Mouse (Mus musculus): Measurements from ENCODE around the gene Trip6. TPM values are rescaled to one million over a fixed set of nuclear protein-coding genes. Genes with fewer than 3 reads are reported as not detected.
A peak's percentile ranks its signal among the peaks of the same experiment; 100 is the strongest.
"Not testable (repeated sequence)": the region's sequence is repeated elsewhere in the genome, so short reads cannot be mapped to it uniquely, and the experiment has no call there.

Gene Trip6
- polyA plus RNA-seq, 1 experiment from 2014 or later, result 8.2 TPM

GRCm38 (mm10) chr5:137288999-137289470 lies 25.2 kb downstream of the Trip6 start:
- H3K4me2 ChIP-seq, result peak overlapping the region; percentile 100
- H3K9me3 ChIP-seq (replicated peaks), result no peaks in the 10 kb centered on the region
- peaks cover 49% of the 10 kb centered on the region for H3K27me3 ChIP-seq
- peak overlapping the region; percentile 93 for H3K9ac ChIP-seq
- peaks cover 78% of the 10 kb centered on the region for H3K4me1 ChIP-seq (replicated peaks)
- H3K36me3 ChIP-seq (replicated peaks), result peaks cover 6% of the 10 kb centered on the region; the same call in 1 of the 2 replicates
- H3K4me3 ChIP-seq (replicated peaks), result peak overlapping the region; percentile 83
- WGBS (ENCODE audit: insufficient replicate concordance), result under 1% methylated on average over 25 of the region's 25 CpGs
- H3K27ac ChIP-seq (replicated peaks), result peak overlapping the region; percentile 100
- ATAC-seq (ENCODE audit: insufficient read depth), result peak; percentile 50

- Histone ChIP-seq H3K9ac (peak overlapping the region; percentile 93), H3K4me1 (replicated peaks) (peaks cover 69% of the 10 kb centered on the region), H3K36me3 (replicated peaks) (peaks cover 6% of the 10 kb centered on the region; the same call in 1 of the 2 replicates), H3K27me3 (peaks cover 49% of the 10 kb centered on the region), H3K4me3 (replicated peaks) (peak overlapping the region; percentile 83), H3K9me3 (replicated peaks) (no peaks in the 10 kb centered on the region), H3K27ac (replicated peaks) (peak overlapping the region; percentile 100), H3K4me2 (peak overlapping the region; percentile 100)
- no peak for ATAC-seq (ENCODE audit: insufficient read depth)
- under 1% methylated on average over 59 of the region's 65 CpGs for WGBS (ENCODE audit: insufficient replicate concordance)
These were observed 26.1 kb downstream of the Trip6 start for GRCm38 (mm10) chr5:137287953-137288743.

- Histone ChIP-seq H3K4me2 (peak within 1 kb of the TSS; percentile 100), H3K9me3 (replicated peaks) (no peaks in the 10 kb centered on the region), H3K36me3 (replicated peaks) (peaks cover 6% of the 10 kb centered on the region; the same call in 1 of the 2 replicates), H3K27ac (replicated peaks) (peak within 1 kb of the TSS; percentile 100), H3K4me3 (replicated peaks) (peak within 1 kb of the TSS; percentile 83), H3K9ac (peak within 1 kb of the TSS; percentile 93), H3K4me1 (replicated peaks) (peaks cover 60% of the 10 kb centered on the region), H3K27me3 (peaks cover 52% of the 10 kb centered on the region)
- WGBS (ENCODE audit: insufficient replicate concordance), result 2% methylated on average over 40 of the region's 40 CpGs
- no peak for ATAC-seq (ENCODE audit: insufficient read depth)
These were observed 26.9 kb downstream of the Trip6 start, which contains the start of gene Ache for GRCm38 (mm10) chr5:137287032-137287952. Gene Ache (plus strand): TSS chr5:137287519.

- no peak for ATAC-seq (ENCODE audit: insufficient read depth)
- H3K27ac ChIP-seq (replicated peaks), result no peak overlapping the region
- H3K4me1 ChIP-seq (replicated peaks), result peaks cover 54% of the 10 kb centered on the region
- H3K4me3 ChIP-seq (replicated peaks), result peak overlapping the region; percentile 83
- 0% methylated on average over 16 of the region's 16 CpGs for whole genome bisulfite sequencing (ENCODE audit: insufficient replicate concordance)
- peak overlapping the region; percentile 93; the same call in 1 of the 2 replicates for H3K9ac ChIP-seq
- peak overlapping the region; percentile 100 for H3K4me2 ChIP-seq
- no peaks in the 10 kb centered on the region for H3K9me3 ChIP-seq (replicated peaks)
- H3K27me3 ChIP-seq, result peaks cover 49% of the 10 kb centered on the region
- H3K36me3 ChIP-seq (replicated peaks), result peaks cover 4% of the 10 kb centered on the region; the same call in 1 of the 2 replicates
These were observed 27.6 kb downstream of the Trip6 start for GRCm38 (mm10) chr5:137286655-137287031.

- Histone ChIP-seq H3K27me3 (peaks cover 46% of the 10 kb centered on the region), H3K9ac (no peak overlapping the region), H3K4me2 (no peak overlapping the region; the same call in 1 of the 2 replicates), H3K27ac (replicated peaks) (no peak overlapping the region), H3K36me3 (replicated peaks) (no peaks in the 10 kb centered on the region), H3K4me3 (replicated peaks) (no peak overlapping the region), H3K9me3 (replicated peaks) (no peaks in the 10 kb centered on the region), H3K4me1 (replicated peaks) (peaks cover 47% of the 10 kb centered on the region)
- WGBS (ENCODE audit: insufficient replicate concordance), result 39% methylated on average over 7 of the region's 7 CpGs
- no peak for ATAC-seq (ENCODE audit: insufficient read depth)
These were observed 28.2 kb downstream of the Trip6 start for GRCm38 (mm10) chr5:137285986-137286385.

GRCm38 (mm10) chr5:137285045-137285444 lies 29.2 kb downstream of the Trip6 start:
- Histone ChIP-seq H3K4me1 (replicated peaks) (peaks cover 38% of the 10 kb centered on the region), H3K27me3 (peaks cover 44% of the 10 kb centered on the region), H3K4me3 (replicated peaks) (no peak overlapping the region), H3K4me2 (no peak overlapping the region), H3K9me3 (replicated peaks) (no peaks in the 10 kb centered on the region), H3K9ac (no peak overlapping the region), H3K36me3 (replicated peaks) (no peaks in the 10 kb centered on the region), H3K27ac (replicated peaks) (no peak overlapping the region)
- no peak for ATAC-seq (ENCODE audit: insufficient read depth)
- 41% methylated on average over 5 of the region's 5 CpGs for WGBS (ENCODE audit: insufficient replicate concordance)

- 70% methylated on average over 6 of the region's 6 CpGs for WGBS (ENCODE audit: insufficient replicate concordance)
- not testable (repeated sequence) for H3K27ac ChIP-seq (replicated peaks); H3K9ac ChIP-seq; H3K4me2 ChIP-seq; H3K9me3 ChIP-seq (replicated peaks); H3K36me3 ChIP-seq (replicated peaks); ATAC-seq (ENCODE audit: insufficient read depth); H3K4me3 ChIP-seq (replicated peaks)
- H3K27me3 ChIP-seq, result peaks cover 38% of the 10 kb centered on the region
- H3K4me1 ChIP-seq (replicated peaks), result peaks cover 32% of the 10 kb centered on the region
These were observed 29.8 kb downstream of the Trip6 start for GRCm38 (mm10) chr5:137284411-137284810.

- no peaks in the 10 kb centered on the region for H3K36me3 ChIP-seq (replicated peaks)
- H3K4me3 ChIP-seq (replicated peaks), result no peak overlapping the region
- H3K9ac ChIP-seq, result no peak overlapping the region
- H3K9me3 ChIP-seq (replicated peaks), result no peaks in the 10 kb centered on the region
- no peak overlapping the region for H3K27ac ChIP-seq (replicated peaks)
- H3K27me3 ChIP-seq, result peaks cover 11% of the 10 kb centered on the region
- no peak for ATAC-seq (ENCODE audit: insufficient read depth)
- no peak overlapping the region for H3K4me2 ChIP-seq
- 51% methylated on average over 18 of the region's 18 CpGs for whole genome bisulfite sequencing (ENCODE audit: insufficient replicate concordance)
- 0 out of 2 replicates have a peak, but pooled peaks cover 4% of the 10 kb centered on the region for H3K4me1 ChIP-seq (replicated peaks)
These were observed 36.6 kb downstream of the Trip6 start for GRCm38 (mm10) chr5:137277360-137278342.

GRCm38 (mm10) chr5:137268131-137268910 lies 45.9 kb downstream of the Trip6 start:
- Histone ChIP-seq H3K4me3 (replicated peaks) (no peak overlapping the region), H3K9ac (no peak overlapping the region), H3K9me3 (replicated peaks) (no peaks in the 10 kb centered on the region), H3K27ac (replicated peaks) (no peak overlapping the region), H3K27me3 (no peaks in the 10 kb centered on the region), H3K36me3 (replicated peaks) (no peaks in the 10 kb centered on the region), H3K4me2 (no peak overlapping the region), H3K4me1 (replicated peaks) (peaks cover 15% of the 10 kb centered on the region)
- ATAC-seq (ENCODE audit: insufficient read depth), result no peak
- 21% methylated on average over 18 of the region's 18 CpGs for WGBS (ENCODE audit: insufficient replicate concordance)
